Mouse (Mus musculus) ES-E14 (cell line): Measurements from ENCODE around the gene Tubgcp5. TPM values are rescaled to one million over a fixed set of nuclear protein-coding genes. Genes with fewer than 3 reads are reported as not detected.

Experiments
- DNase-seq: peaks from one replicate; pipeline ENCODE4 v3.0.0-alpha.2; 2013; ENCODE audit warnings: low read depth, low spot score
- H3K27ac ChIP-seq: 2 replicates; pipeline ENCODE4 v1.5.1; 2012; ENCODE audit warnings: low read depth, mild to moderate bottlenecking, low read length, moderate library complexity, mixed read lengths; ENCODE audit not compliant: poor library complexity, insufficient read depth, severe bottlenecking
- H3K36me3 ChIP-seq: 2 replicates; pipeline ENCODE4 v1.6.1; 2012; ENCODE audit warnings: mild to moderate bottlenecking, low read length, moderate library complexity, mixed read lengths; ENCODE audit not compliant: control insufficient read depth, poor library complexity, insufficient read depth, severe bottlenecking
- H3K4me1 ChIP-seq, 2 experiments: fragments of 150-350 bp in 1 of 2; sonication (generic) in 1 of 2; 2 replicates each; pipeline ENCODE4 v1.6.1; 2012; ENCODE audit warnings: low read length in 2 of 2, mild to moderate bottlenecking in 1 of 2, mixed read lengths in 1 of 2; ENCODE audit not compliant: control insufficient read depth in 2 of 2, insufficient read depth in 2 of 2, poor library complexity in 1 of 2
- H3K4me3 ChIP-seq, 2 experiments: fragments of 150-350 bp in 1 of 2; sonication (generic) in 1 of 2; 2 replicates each; pipeline ENCODE4 v1.5.1; 2012; ENCODE audit warnings: low read length in 2 of 2, low read depth in 1 of 2, mild to moderate bottlenecking in 1 of 2, mixed read lengths in 1 of 2; ENCODE audit not compliant: insufficient read depth in 1 of 2, poor library complexity in 1 of 2, severe bottlenecking in 1 of 2
- H3K9ac ChIP-seq: 2 replicates; pipeline ENCODE4 v1.6.1; 2012; ENCODE audit warnings: low read depth, mild to moderate bottlenecking, low read length, mixed read lengths; ENCODE audit not compliant: poor library complexity, insufficient read depth, severe bottlenecking
- H3K9me3 ChIP-seq: fragments of 150-350 bp; sonication (generic); 2 replicates; pipeline ENCODE4 v1.6.1; 2012; ENCODE audit warnings: low read depth, mild to moderate bottlenecking, low read length; ENCODE audit not compliant: control insufficient read depth, insufficient read depth
- CHD2 ChIP-seq: IDR thresholded peaks from 2 replicates; pipeline ENCODE4 v1.6.1; 2014; ENCODE audit warnings: mild to moderate bottlenecking, low read depth, low read length, inconsistent platforms
- HCFC1 ChIP-seq: IDR thresholded peaks from 2 replicates; pipeline ENCODE4 v1.6.1; 2012; ENCODE audit warnings: low read length, inconsistent platforms, borderline replicate concordance; ENCODE audit not compliant: insufficient read depth
- MAFK ChIP-seq: IDR thresholded peaks from 2 replicates; pipeline ENCODE4 v1.6.1; 2014; ENCODE audit warnings: mild to moderate bottlenecking, low read depth, low read length, inconsistent platforms; ENCODE audit not compliant: insufficient read depth
- ZC3H11A ChIP-seq: IDR thresholded peaks from 2 replicates; pipeline ENCODE4 v1.6.1; 2012; ENCODE audit warnings: low read depth, mild to moderate bottlenecking, inconsistent platforms, low read length, borderline replicate concordance
- ZNF384 ChIP-seq: IDR thresholded peaks from 2 replicates; pipeline ENCODE4 v1.6.1; 2012; ENCODE audit warnings: low read depth, low read length, inconsistent platforms
- in situ Hi-C, 2 experiments: fragments of 600-800 bp; cut with MboI; formaldehyde crosslinking; loops; one replicate each; pipeline ENCODE4 v1.15.1; 2025; ENCODE audit warnings: low sequenced_read_pairs in 2 of 2, inconsistent platforms in 1 of 2; ENCODE audit not compliant: unreplicated experiment in 2 of 2
- total RNA-seq: library from RNA; depleted of rRNA; stranded (reverse); fragments of 300-350 nt; gene quantifications from 2 replicates; pipeline ENCODE4 v1.2.3, GENCODE M21; 2012

Gene Tubgcp5
- total RNA-seq, 1 experiment = 25.7 TPM

GRCm38 (mm10) chr7:55827551-55827950 is 33.6 kb downstream of the Tubgcp5 start:
- Histone ChIP-seq H3K4me1 (no peaks in the 10 kb centered on the region), H3K9me3 (no peaks in the 10 kb centered on the region), H3K27ac (no peak overlapping the region), H3K4me3 (no peak overlapping the region), H3K9ac (no peak overlapping the region; the same call in 1 of the 2 replicates), H3K36me3 (peaks cover 9% of the 10 kb centered on the region)
- peak; percentile 8 for DNase-seq
- in situ Hi-C loops = no loop called here
- TF ChIP-seq HCFC1 (no peak), ZC3H11A (no peak), CHD2 (no peak), MAFK (no peak), ZNF384 (no peak)

GRCm38 (mm10) chr7:55836877-55837276 is 42.9 kb downstream of the Tubgcp5 start:
- Histone ChIP-seq H3K27ac (no peak overlapping the region), H3K4me1 (peaks cover 2 to 4% of the 10 kb centered on the region in 2 experiments; a peak in 1 of 4 replicates), H3K9me3 (no peaks in the 10 kb centered on the region), H3K9ac (no peak overlapping the region), H3K4me3 (no peak overlapping the region), H3K36me3 (no peaks in the 10 kb centered on the region)
- DNase-seq = no peak
- no peak for TF ChIP-seq CHD2
- no peak for TF ChIP-seq ZNF384
- no peak for TF ChIP-seq HCFC1
- no peak for TF ChIP-seq MAFK
- no peak for TF ChIP-seq ZC3H11A
- in situ Hi-C loops = no loop called here

- Histone ChIP-seq H3K9me3 (no peaks in the 10 kb centered on the region), H3K9ac (peak within 1 kb of the TSS; percentile 93), H3K36me3 (no peaks in the 10 kb centered on the region), H3K27ac (peak within 1 kb of the TSS; percentile 82), H3K4me1 (peaks cover 5 to 7% of the 10 kb centered on the region in 2 experiments; a peak in 2 of 4 replicates), H3K4me3 (peak within 1 kb of the TSS; percentile 92 to 95)
- no peak for TF ChIP-seq HCFC1
- TF ChIP-seq MAFK = no peak
- no peak for TF ChIP-seq CHD2
- TF ChIP-seq ZC3H11A = no peak
- TF ChIP-seq ZNF384 = no peak
- in situ Hi-C loops = no loop called here
- DNase-seq = no peak
Observed at GRCm38 (mm10) chr7:55841445-55841844, 47.5 kb downstream of the Tubgcp5 start, which contains the start of gene Cyfip1. Cyfip1 (plus strand) TSS chr7:55841745.

- Histone ChIP-seq H3K4me3 (peak overlapping the region; percentile 92 to 95), H3K9ac (peak overlapping the region; percentile 93), H3K4me1 (peaks cover 7% of the 10 kb centered on the region in 2 experiments; a peak in 2 of 4 replicates), H3K27ac (peak overlapping the region; percentile 82), H3K36me3 (no peaks in the 10 kb centered on the region), H3K9me3 (no peaks in the 10 kb centered on the region)
- DNase-seq = peak; percentile 77
- no peak for TF ChIP-seq ZNF384
- 0 out of 2 replicates have a peak, but pooled peaks have one; percentile 17 for TF ChIP-seq HCFC1
- in situ Hi-C loops = no loop called here
Observed at GRCm38 (mm10) chr7:55841977-55842503, 48.1 kb downstream of the Tubgcp5 start.
